Mouse (Mus musculus): ENCODE data around the gene Tecpr1. TPM values are rescaled to one million over a fixed set of nuclear protein-coding genes. Genes with fewer than 3 reads are reported as not detected.

The Tecpr1 gene
- total and polyA plus RNA-seq, 3 experiments = 2.8 to 6.2 (median 6.0) TPM

GRCm38 (mm10) chr5:144230216-144230615, 6.8 kb upstream of the Tecpr1 start:
- Histone ChIP-seq H3K36me3 (replicated peaks in 1 of 2; ENCODE audit: control insufficient read depth in 1 of 2, insufficient read depth in 1 of 2, low read length in 1 of 2) (no peaks in the 10 kb centered on the region), H3K9ac (ENCODE audit: insufficient read depth, low read depth) (no peak overlapping the region), H3K4me3 (replicated peaks in 1 of 3; ENCODE audit: low read depth in 2 of 3, low read length in 2 of 3, poor library complexity in 1 of 3) (no peak overlapping the region), H3K79me2 (replicated peaks; ENCODE audit: control insufficient read depth, extremely low read depth, insufficient read depth, poor library complexity, severe bottlenecking) (no peaks in the 10 kb centered on the region), H3K27me3 (replicated peaks) (no peaks in the 10 kb centered on the region), H3K27ac (ENCODE audit: insufficient read depth, low read depth) (no peak overlapping the region), H3K4me1 (ENCODE audit: control insufficient read depth in 1 of 2, insufficient read depth in 2 of 2) (no peaks in the 10 kb centered on the region; a peak in 1 of 4 replicates), H3K4me2 (ENCODE audit: insufficient read depth, low read depth, poor library complexity, severe bottlenecking) (no peak overlapping the region), H3K9me3 (replicated peaks; ENCODE audit: low read length) (peaks cover 7% of the 10 kb centered on the region)
- TF ChIP-seq ETS1 (conservative IDR thresholded peaks at IDR 0.05; ENCODE audit: low read depth, low read length) (no peak), IRF4 (IDR thresholded peaks at IDR 0.05; ENCODE audit: low read depth, low read length) (no peak), JUN (IDR thresholded peaks at IDR 0.05; ENCODE audit: insufficient read depth, low read depth, low read length) (no peak), ZKSCAN1 (IDR thresholded peaks at IDR 0.05; ENCODE audit: borderline replicate concordance, low read depth, low read length) (no peak), TBP (conservative IDR thresholded peaks at IDR 0.05; ENCODE audit: low read depth, low read length) (no peak)
- no peak for DNase-seq (ENCODE audit: extremely low read depth)
- dilution Hi-C loops (cut with MboI; ENCODE audit: extremely low pct_ligation_motif_present, extremely low pct_unique_long_range_greater_than_20kb, low sequenced_read_pairs) = no loop called here
- in situ Hi-C loops (cut with MboI; ENCODE audit: low pct_ligation_motif_present, low pct_unique_long_range_greater_than_20kb, low sequenced_read_pairs) = no loop called here

GRCm38 (mm10) chr5:144226220-144226619, 2.8 kb upstream of the Tecpr1 start:
- Histone ChIP-seq H3K79me2 (replicated peaks; ENCODE audit: control insufficient read depth, extremely low read depth, insufficient read depth, poor library complexity, severe bottlenecking) (no peaks in the 10 kb centered on the region), H3K4me2 (ENCODE audit: insufficient read depth, low read depth, poor library complexity, severe bottlenecking) (no peak overlapping the region), H3K36me3 (replicated peaks in 1 of 2; ENCODE audit: control insufficient read depth in 1 of 2, insufficient read depth in 1 of 2, low read length in 1 of 2) (no peaks in the 10 kb centered on the region), H3K4me1 (ENCODE audit: control insufficient read depth in 1 of 2, insufficient read depth in 2 of 2) (peaks cover 2 to 22% of the 10 kb centered on the region in 2 experiments; a peak in 2 of 4 replicates), H3K27ac (ENCODE audit: insufficient read depth, low read depth) (no peak overlapping the region), H3K9me3 (replicated peaks; ENCODE audit: low read length) (peaks cover 7% of the 10 kb centered on the region), H3K27me3 (replicated peaks) (no peaks in the 10 kb centered on the region), H3K9ac (ENCODE audit: insufficient read depth, low read depth) (no peak overlapping the region), H3K4me3 (replicated peaks in 1 of 3; ENCODE audit: low read depth in 2 of 3, low read length in 2 of 3, poor library complexity in 1 of 3) (no peak overlapping the region)
- TF ChIP-seq MXI1 (IDR thresholded peaks at IDR 0.05; ENCODE audit: low read depth, low read length) = no peak
- TF ChIP-seq IRF4 (IDR thresholded peaks at IDR 0.05; ENCODE audit: low read depth, low read length) = no peak
- TF ChIP-seq USF2 (conservative IDR thresholded peaks at IDR 0.05; ENCODE audit: low read depth, low read length) = no peak
- no peak for TF ChIP-seq ETS1 (conservative IDR thresholded peaks at IDR 0.05; ENCODE audit: low read depth, low read length)
- dilution Hi-C loops (cut with MboI; ENCODE audit: extremely low pct_ligation_motif_present, extremely low pct_unique_long_range_greater_than_20kb, low sequenced_read_pairs) = no loop called here
- in situ Hi-C loops (cut with MboI; ENCODE audit: low pct_ligation_motif_present, low pct_unique_long_range_greater_than_20kb, low sequenced_read_pairs) = no loop called here
- DNase-seq (ENCODE audit: extremely low read depth) = no peak

GRCm38 (mm10) chr5:144223899-144224816, 743 bp upstream of the Tecpr1 start:
- TF ChIP-seq SMC3 (IDR thresholded peaks at IDR 0.05; ENCODE audit: low read depth, low read length) (peak; percentile 3; the same call in 1 of the 2 replicates), RAD21 (IDR thresholded peaks at IDR 0.05; ENCODE audit: low read depth, low read length) (peak; percentile 3), USF1 (IDR thresholded peaks at IDR 0.05; ENCODE audit: low read depth, low read length) (no peak), MXI1 (IDR thresholded peaks at IDR 0.05; ENCODE audit: low read depth, low read length) (peak; percentile 45; the same call in 1 of the 2 replicates), NELFE (IDR thresholded peaks at IDR 0.05; ENCODE audit: low read depth, low read length) (no peak), MAX (IDR thresholded peaks at IDR 0.05; ENCODE audit: low read length) (peak; percentile 14; the same call in 1 of the 2 replicates), BHLHE40 (IDR thresholded peaks at IDR 0.05; ENCODE audit: low read depth, low read length) (peak; percentile 63), MAZ (IDR thresholded peaks at IDR 0.05; ENCODE audit: low read depth, low read length) (no peak), CTCF (conservative IDR thresholded peaks at IDR 0.05 in 1 of 2, IDR thresholded peaks at IDR 0.05 in 1 of 2; ENCODE audit: low read depth in 2 of 2, low read length in 2 of 2) (peak in 1 of 2 experiments; percentile 37; a peak in 2 of 4 replicates), RCOR1 (conservative IDR thresholded peaks at IDR 0.05; ENCODE audit: low read depth, low read length) (no peak)
- no peak overlapping the region for H3K27ac ChIP-seq (ENCODE audit: insufficient read depth, low read depth)
- no peaks in the 10 kb centered on the region for H3K27me3 ChIP-seq (replicated peaks)
- peak overlapping the region; percentile 77 to 83 (median 81) for H3K4me3 ChIP-seq (replicated peaks in 1 of 3; ENCODE audit: low read depth in 2 of 3, low read length in 2 of 3, poor library complexity in 1 of 3)
- no peaks in the 10 kb centered on the region for H3K36me3 ChIP-seq (replicated peaks in 1 of 2; ENCODE audit: control insufficient read depth in 1 of 2, insufficient read depth in 1 of 2, low read length in 1 of 2)
- H3K9me3 ChIP-seq (replicated peaks; ENCODE audit: low read length) = no peaks in the 10 kb centered on the region
- H3K79me2 ChIP-seq (replicated peaks; ENCODE audit: control insufficient read depth, extremely low read depth, insufficient read depth, poor library complexity, severe bottlenecking) = no peaks in the 10 kb centered on the region
- DNase-seq (ENCODE audit: extremely low read depth) = peak; percentile 20
- H3K9ac ChIP-seq (ENCODE audit: insufficient read depth, low read depth) = peak overlapping the region; percentile 75; the same call in 1 of the 2 replicates
- H3K4me1 ChIP-seq (ENCODE audit: control insufficient read depth in 1 of 2, insufficient read depth in 2 of 2) = peaks cover 2 to 26% of the 10 kb centered on the region in 2 experiments; a peak in 2 of 4 replicates
- H3K4me2 ChIP-seq (ENCODE audit: insufficient read depth, low read depth, poor library complexity, severe bottlenecking) = peak overlapping the region; percentile 54
- in situ Hi-C loops (cut with MboI; ENCODE audit: low pct_ligation_motif_present, low pct_unique_long_range_greater_than_20kb, low sequenced_read_pairs) (loop anchor here (25.0 kb wide), 1 partner anchor 513 kb away; no protein-coding TSS in a partner anchor), dilution Hi-C loops (cut with MboI; ENCODE audit: extremely low pct_ligation_motif_present, extremely low pct_unique_long_range_greater_than_20kb, low sequenced_read_pairs) (no loop called here)
